Mouse (Mus musculus): ENCODE data around the gene Ess2. TPM values are rescaled to one million over a fixed set of nuclear protein-coding genes. Genes with fewer than 3 reads are reported as not detected.

Ess2 gene
- 53.4 and 53.6 TPM in 2 replicates for polyA plus RNA-seq (2012; rRNA removed)

DNA sequence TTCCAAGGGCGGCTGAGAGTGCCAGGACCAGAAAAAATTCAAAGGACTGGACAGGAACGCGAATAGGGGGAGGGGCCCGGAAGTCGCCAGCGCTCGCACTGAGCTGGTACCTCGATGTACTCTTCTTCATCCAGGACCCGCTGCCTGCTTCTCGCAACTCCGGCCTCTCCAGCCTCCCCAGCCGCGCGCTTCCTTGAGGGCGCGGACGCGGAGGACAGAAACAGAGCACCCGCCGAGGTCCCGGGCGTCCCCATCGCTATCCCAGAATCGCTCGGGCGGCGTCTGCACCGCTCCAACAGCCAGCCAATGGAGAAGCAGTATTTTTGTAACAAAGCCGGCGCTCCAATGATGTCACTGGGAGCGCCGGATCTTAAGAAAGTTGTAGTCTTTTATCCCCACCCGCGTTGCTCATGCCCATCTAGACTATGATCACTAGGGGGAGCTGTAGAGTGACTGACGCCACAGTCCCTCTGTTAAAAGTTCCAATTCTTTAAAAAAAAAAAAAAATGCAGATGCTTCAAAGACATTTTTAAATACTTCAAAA lies at the start of gene Ess2:
TSS of gene Ess2 (minus strand) at position 297 of the 544 bp plus-strand sequence.

DNA sequence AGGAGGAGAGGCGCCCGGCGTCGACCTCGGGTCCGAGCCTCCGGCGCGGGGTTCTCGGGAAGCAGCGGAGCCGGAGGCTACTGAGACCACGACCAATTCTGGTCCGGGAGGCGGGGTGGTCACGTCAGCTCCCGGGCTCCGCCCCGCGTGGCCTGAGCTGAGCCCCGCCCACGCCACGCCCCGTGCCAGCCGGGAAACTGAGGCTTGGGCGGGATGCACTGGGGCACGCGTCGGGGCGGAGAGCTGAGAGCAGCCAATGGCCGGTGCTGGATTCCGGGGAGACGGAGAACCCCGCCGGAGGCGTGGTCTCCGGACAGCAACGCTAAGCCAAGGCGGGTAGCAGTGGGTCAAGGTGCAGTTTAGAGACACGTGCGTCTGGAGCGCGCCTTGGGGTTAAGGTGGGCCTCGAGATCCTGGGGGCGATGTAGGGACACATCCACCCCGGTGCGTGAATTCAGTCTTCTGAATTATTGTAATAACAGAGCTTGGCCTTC lies 17.0 kb upstream of the Ess2 start, which contains the start of gene Slc25a1:
TSS of gene Slc25a1 (minus strand) at position 133 of the 494 bp plus-strand sequence.

DNA sequence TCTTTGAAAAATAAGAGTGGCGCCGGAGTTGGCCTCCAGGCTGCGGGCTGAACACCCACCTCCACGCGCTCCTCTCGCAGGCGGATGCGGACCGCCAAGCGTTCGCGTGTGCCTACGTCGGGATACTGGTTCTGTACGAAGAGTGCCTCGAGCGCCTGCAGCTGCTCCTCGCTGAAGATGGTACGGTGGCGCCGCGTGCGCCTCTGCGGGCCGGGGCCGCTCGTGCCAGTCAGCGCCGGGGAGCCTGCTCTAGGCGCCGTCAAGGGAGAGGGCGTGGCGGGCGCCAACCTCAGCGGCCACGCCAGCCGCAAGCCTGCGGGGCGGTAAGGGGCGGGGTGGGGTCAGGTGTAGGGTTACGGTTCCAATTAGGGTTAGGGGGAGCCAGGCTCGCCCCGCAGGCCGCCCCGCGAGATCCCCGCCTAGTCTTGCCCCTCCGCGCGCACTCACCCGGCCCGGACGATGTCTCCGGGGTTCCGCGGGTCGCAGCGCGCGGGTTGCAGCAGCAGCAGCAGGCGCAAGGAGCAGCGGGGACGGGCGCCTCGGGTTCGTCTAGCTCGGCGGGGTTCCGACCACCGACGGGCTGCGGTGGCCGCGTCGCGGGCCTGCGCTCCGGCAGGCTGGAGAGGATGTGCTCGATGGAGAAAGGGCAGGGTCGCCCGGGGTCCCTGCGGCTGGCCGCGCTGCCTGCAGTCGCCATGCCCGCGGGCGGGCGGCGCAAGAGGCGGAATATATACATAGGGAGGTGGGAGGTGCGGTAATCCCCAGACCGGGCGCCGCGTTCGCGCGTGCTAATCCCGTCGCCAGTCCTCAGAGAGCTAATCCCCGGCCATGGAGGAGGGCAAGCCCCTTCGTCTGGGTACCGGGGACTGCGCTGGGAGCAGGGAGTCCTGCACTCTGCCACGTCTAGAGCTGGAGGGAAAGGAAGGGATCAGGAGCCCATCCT lies 3.4 kb upstream of the Ess2 start, which contains the start of gene Gsc2:
TSS of gene Gsc2 (minus strand) at position 753 of the 943 bp plus-strand sequence.

DNA sequence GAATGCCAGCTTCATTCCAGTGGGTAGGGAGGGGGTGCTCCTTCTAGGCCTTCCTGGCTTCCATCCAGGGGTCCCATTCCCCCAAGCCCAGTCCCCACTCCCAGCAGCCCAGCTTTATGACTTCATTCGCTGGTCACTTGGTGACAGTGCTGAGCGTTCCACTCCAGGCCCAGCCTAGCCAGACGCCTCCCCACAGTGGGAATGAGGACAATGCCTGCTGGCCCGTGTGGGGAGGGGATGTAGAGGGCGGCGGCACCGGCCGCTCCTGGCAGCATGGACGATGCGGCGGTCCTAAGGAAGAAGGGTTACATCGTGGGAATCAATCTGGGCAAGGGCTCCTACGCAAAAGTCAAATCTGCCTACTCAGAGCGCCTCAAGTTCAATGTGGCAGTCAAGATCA lies 12.7 kb downstream of the Ess2 start, which contains the start of the genes Dgcr2 and Tssk2:
TSS of gene Dgcr2 (minus strand) at position 101 of the 400 bp plus-strand sequence.
TSS of gene Tssk2 (plus strand) at position 176 of the 400 bp plus-strand sequence.

DNA sequence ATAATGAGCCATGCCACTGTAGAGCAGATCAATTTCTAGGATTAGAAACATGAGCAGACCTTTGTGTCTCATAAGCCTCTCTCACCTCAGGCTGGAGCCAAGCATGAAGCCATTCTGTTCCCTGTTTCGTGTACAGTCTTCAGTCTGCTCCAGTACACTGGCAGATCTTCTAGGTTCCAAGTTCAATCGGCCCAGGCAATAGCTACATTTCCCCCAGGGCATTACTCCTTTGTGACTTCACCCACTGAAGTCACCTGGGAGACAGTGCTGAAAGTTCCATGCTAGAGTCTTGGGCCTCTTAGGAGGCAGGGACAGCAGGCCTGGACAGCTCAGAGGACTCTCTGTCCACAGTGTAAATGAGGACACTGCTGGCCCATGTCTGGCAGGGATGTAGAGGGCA lies 17.2 kb downstream of the Ess2 start, which contains the start of gene Tssk1:
TSS of gene Tssk1 (plus strand) at position 301 of the 400 bp plus-strand sequence.

DNA sequence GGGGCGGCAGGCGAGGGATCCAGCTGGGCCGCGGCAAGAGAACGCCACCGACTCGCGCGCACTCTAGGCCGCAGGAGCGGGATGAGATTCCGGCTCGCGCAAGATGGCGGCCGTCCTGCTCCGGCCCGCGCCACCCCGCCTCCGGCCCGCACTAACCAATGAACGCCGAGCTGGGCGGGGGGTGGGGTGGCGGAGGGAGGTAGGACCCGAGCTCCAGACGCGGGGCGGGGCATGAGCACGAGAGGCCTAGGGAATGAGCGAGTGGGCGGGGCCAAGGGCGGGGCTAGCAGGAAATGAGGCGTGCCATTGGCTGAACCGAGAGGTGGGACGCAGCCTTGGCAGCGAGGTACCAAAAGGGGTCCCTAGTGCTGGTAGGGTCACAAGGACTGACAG lies 19.6 kb downstream of the Ess2 start, which contains the start of gene Gm20518:
TSS of gene Gm20518 (minus strand) at position 105 of the 393 bp plus-strand sequence.

Other genes starting within 250 kb of the Ess2 start
- gene Med15, start 178.5 kb downstream of the Ess2 start, polyA plus RNA-seq (2012; rRNA removed), result 66.0 and 74.6 TPM in 2 replicates
- gene Klhl22, start 151.7 kb downstream of the Ess2 start, polyA plus RNA-seq (2012; rRNA removed), result 87.9 and 99.2 TPM in 2 replicates
- gene Scarf2, start 114.1 kb downstream of the Ess2 start, polyA plus RNA-seq (2012; rRNA removed), result 13.9 and 53.3 TPM in 2 replicates
- gene B830017H08Rik, start 78.2 kb downstream of the Ess2 start, polyA plus RNA-seq (2012; rRNA removed), result 2.3 and 3.5 TPM in 2 replicates
- 13.6 and 15.8 TPM in 2 replicates for gene Car15, start 73.0 kb downstream of the Ess2 start, polyA plus RNA-seq (2012; rRNA removed)
- gene Gm20518, start 19.7 kb downstream of the Ess2 start, polyA plus RNA-seq (2012; rRNA removed), result 2.5 and 2.7 TPM in 2 replicates
- gene Tssk1, start 17.1 kb downstream of the Ess2 start, polyA plus RNA-seq (2012; rRNA removed), result 0.08 and 0.09 TPM in 2 replicates
- gene Dgcr2, start 12.8 kb downstream of the Ess2 start, polyA plus RNA-seq (2012; rRNA removed), result 110 and 113 TPM in 2 replicates
- 0.11 TPM in 1 of 2 replicates, not detected in the other for gene Tssk2, start 12.7 kb downstream of the Ess2 start, polyA plus RNA-seq (2012; rRNA removed)
- gene Gsc2, start 3.7 kb upstream of the Ess2 start, polyA plus RNA-seq (2012; rRNA removed), result 0.38 and 0.84 TPM in 2 replicates
- 105 TPM in 2 replicates for gene Slc25a1, start 16.9 kb upstream of the Ess2 start, polyA plus RNA-seq (2012; rRNA removed)
- gene Vpreb2, start 69.1 kb upstream of the Ess2 start, polyA plus RNA-seq (2012; rRNA removed), result not detected in 2 replicates
- 111 and 118 TPM in 2 replicates for gene Dgcr6, start 141.5 kb upstream of the Ess2 start, polyA plus RNA-seq (2012; rRNA removed)
- gene Prodh, start 178.9 kb upstream of the Ess2 start, polyA plus RNA-seq (2012; rRNA removed), result 10.0 and 12.3 TPM in 2 replicates
- 31.5 and 34.6 TPM in 2 replicates for gene Rtn4r, start 216.3 kb upstream of the Ess2 start, polyA plus RNA-seq (2012; rRNA removed)

All from central nervous system, embryonic 14 days (tissue).